Mouse (Mus musculus) ES-E14 (cell line): ENCODE measurements at regions not wholly inside any gene's neighbourhood (a gene's known extent, or its start where the extent isn't known, plus 50 kb on each side); places are given as distances from the start of the nearest gene placed in this dataset.

Experiments
- CHD2 ChIP-seq: IDR thresholded peaks from 2 replicates; pipeline ENCODE4 v1.6.1; 2014; ENCODE audit warnings: mild to moderate bottlenecking, low read depth, low read length, inconsistent platforms
- HCFC1 ChIP-seq: IDR thresholded peaks from 2 replicates; pipeline ENCODE4 v1.6.1; 2012; ENCODE audit warnings: low read length, inconsistent platforms, borderline replicate concordance; ENCODE audit not compliant: insufficient read depth
- MAFK ChIP-seq: IDR thresholded peaks from 2 replicates; pipeline ENCODE4 v1.6.1; 2014; ENCODE audit warnings: mild to moderate bottlenecking, low read depth, low read length, inconsistent platforms; ENCODE audit not compliant: insufficient read depth
- ZC3H11A ChIP-seq: IDR thresholded peaks from 2 replicates; pipeline ENCODE4 v1.6.1; 2012; ENCODE audit warnings: low read depth, mild to moderate bottlenecking, inconsistent platforms, low read length, borderline replicate concordance

GRCm38 (mm10) chr13:70012123-70012522 is 209.9 kb downstream of the Med10 start:
- TF ChIP-seq MAFK (no peak), ZC3H11A (no peak), CHD2 (no peak), HCFC1 (no peak)
